Mouse (Mus musculus): ENCODE data around the gene Fam32a. TPM values are rescaled to one million over a fixed set of nuclear protein-coding genes. Genes with fewer than 3 reads are reported as not detected.

Fam32a gene
- 111 and 112 TPM in 2 replicates for polyA plus RNA-seq (2015; fragmentation: Nextera tagmentation; extraction: Ambion mirVana)

DNA sequence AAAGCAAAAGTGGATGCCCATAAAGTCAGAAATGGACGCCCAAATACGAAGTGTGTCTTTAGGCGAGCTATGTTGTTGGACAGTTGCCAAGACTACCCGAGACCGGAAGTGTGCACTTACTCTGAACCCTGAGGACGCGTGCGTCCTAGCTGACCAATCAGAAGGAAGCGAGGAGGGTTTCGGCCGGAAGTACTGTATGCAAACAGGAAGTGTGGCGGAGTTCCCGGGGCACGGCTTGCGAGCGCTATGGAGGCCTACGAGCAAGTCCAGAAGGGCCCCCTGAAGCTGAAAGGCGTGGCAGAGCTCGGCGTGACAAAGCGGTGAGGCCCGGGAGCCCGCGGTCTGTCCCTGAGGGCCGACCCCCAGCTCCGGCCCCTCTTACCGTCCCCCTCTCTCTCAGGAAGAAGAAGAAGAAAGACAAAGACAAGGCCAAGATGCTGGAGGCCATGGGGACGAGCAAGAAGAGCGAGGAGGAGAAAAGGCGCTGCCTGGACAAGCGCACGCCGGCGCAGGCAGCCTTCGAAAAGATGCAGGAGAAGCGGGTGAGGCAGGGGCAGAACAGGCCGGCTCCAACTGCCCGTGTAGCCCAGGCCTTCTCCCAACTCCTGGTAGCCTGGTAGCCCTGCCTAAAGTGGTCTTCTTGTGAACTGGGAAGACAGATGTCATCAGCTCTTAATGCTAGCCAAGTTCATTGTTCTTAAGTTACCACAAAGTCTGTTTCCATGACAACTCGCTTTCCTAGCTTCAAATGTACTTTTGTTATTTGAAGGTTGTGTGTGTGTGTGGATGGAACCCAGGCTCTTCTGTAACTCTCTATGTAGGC, at the start of gene Fam32a:
Gene Fam32a, plus strand, starts transcription at position 190 of the 823 bp plus-strand sequence.
- ATAC-seq: peak; percentile 98
- Histone ChIP-seq H3K27me3 (ENCODE audit: control insufficient read depth, insufficient read depth, low read depth, low read length) (peaks cover 12% of the 10 kb centered on the region), H3K4me1 (ENCODE audit: control insufficient read depth, insufficient read depth, low read length) (peaks cover 14% of the 10 kb centered on the region), H3K4me3 (ENCODE audit: low read depth, low read length) (peak within 1 kb of the TSS; percentile 57), H3K27ac (ENCODE audit: low read length) (peak within 1 kb of the TSS; percentile 73), H3K36me3 (ENCODE audit: control insufficient read depth, insufficient read depth, low read length) (peaks cover 10% of the 10 kb centered on the region), H3K4me2 (ENCODE audit: low read length) (peak within 1 kb of the TSS; percentile 90), H3K9me3 (replicated peaks; ENCODE audit: control insufficient read depth, low read length, poor library complexity, severe bottlenecking) (no peaks in the 10 kb centered on the region), H3K9ac (ENCODE audit: low read depth, low read length) (peak within 1 kb of the TSS; percentile 75)
- 16% methylated on average over 39 of the region's 39 CpGs for WGBS

DNA sequence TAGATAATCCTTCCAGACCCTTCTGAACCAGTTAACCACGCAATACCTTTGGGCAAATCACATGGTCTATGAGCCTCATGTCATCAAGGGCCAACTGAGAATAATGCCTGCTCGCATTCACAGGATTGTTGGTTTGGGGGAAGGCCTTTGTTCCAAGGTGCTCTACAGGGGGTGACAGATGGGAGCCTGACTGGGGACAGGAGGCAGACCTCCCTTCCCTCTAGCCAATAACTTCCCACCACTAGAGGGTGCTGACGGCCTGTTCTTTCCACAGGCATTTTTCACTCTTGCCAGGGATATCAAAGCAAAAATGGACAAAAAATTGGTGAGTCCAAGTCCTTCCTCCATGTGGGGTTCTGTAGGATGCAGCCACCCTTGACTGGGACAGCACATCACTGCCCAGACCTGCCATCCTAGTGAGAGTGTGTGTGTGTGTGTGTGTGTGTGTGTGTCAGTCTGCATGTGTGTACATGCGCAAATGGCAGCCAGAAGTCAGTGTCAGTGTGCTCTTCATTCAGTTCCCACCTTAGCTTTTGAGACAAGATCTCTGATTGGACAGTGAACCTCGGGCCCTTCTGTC, 42.1 kb upstream of the Fam32a start:
- H3K36me3 ChIP-seq (ENCODE audit: control insufficient read depth, insufficient read depth, low read length): peaks cover 55% of the 10 kb centered on the region
- no peak overlapping the region for H3K4me2 ChIP-seq (ENCODE audit: low read length)
- H3K27me3 ChIP-seq (ENCODE audit: control insufficient read depth, insufficient read depth, low read depth, low read length): no peaks in the 10 kb centered on the region
- WGBS: 62% methylated on average over 5 of the region's 5 CpGs
- H3K9ac ChIP-seq (ENCODE audit: low read depth, low read length): no peak overlapping the region
- H3K9me3 ChIP-seq (replicated peaks; ENCODE audit: control insufficient read depth, low read length, poor library complexity, severe bottlenecking): no peaks in the 10 kb centered on the region
- no peak overlapping the region for H3K4me3 ChIP-seq (ENCODE audit: low read depth, low read length)
- no peaks in the 10 kb centered on the region for H3K4me1 ChIP-seq (ENCODE audit: control insufficient read depth, insufficient read depth, low read length)
- ATAC-seq: 0 out of 2 replicates have a peak, but pooled peaks have one; percentile 21
- no peak overlapping the region for H3K27ac ChIP-seq (ENCODE audit: low read length)

- no peaks in the 10 kb centered on the region for H3K9me3 ChIP-seq (replicated peaks; ENCODE audit: control insufficient read depth, low read length, poor library complexity, severe bottlenecking)
- no peak overlapping the region for H3K4me3 ChIP-seq (ENCODE audit: low read depth, low read length)
- H3K27ac ChIP-seq (ENCODE audit: low read length): no peak overlapping the region
- no peak overlapping the region for H3K9ac ChIP-seq (ENCODE audit: low read depth, low read length)
- H3K4me2 ChIP-seq (ENCODE audit: low read length): no peak overlapping the region
- no peaks in the 10 kb centered on the region for H3K27me3 ChIP-seq (ENCODE audit: control insufficient read depth, insufficient read depth, low read depth, low read length)
- WGBS: 76% methylated on average over 2 of the region's 2 CpGs
- 0 out of 2 replicates have a peak, but pooled peaks have one; percentile 42 for ATAC-seq
- peaks cover 8% of the 10 kb centered on the region for H3K36me3 ChIP-seq (ENCODE audit: control insufficient read depth, insufficient read depth, low read length)
- no peaks in the 10 kb centered on the region for H3K4me1 ChIP-seq (ENCODE audit: control insufficient read depth, insufficient read depth, low read length)
These were observed 35.9 kb upstream of the Fam32a start for GRCm38 (mm10) chr8:72183554-72184202.

DNA sequence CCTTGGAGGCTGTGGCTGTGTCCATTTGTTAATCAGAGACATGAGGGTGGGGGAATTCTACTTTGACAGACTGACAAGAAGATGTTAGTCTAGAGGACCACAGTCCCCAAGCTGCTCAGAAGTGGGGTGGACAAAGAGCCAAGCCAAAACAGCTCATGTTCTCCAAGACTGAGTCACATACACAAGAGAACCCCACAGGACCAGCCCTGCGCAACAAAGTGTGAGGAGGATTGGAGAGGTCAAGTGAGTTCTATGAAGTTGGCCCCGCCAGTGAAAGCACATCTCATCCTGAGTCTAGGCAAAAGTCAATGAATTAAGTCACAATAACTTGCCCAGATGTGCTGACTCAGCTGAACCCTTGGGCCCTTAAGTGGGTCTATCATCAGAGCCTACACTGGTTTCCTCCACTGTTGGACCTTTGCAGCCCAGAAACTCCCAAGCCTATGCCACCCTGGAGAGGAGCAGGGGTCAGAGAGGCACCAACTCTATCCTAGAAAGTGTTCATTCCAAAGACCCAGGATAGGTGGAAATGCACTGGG, 31.7 kb upstream of the Fam32a start:
- H3K4me2 ChIP-seq (ENCODE audit: low read length): no peak overlapping the region
- 97% methylated on average over 2 of the region's 2 CpGs for WGBS
- no peak overlapping the region for H3K9ac ChIP-seq (ENCODE audit: low read depth, low read length)
- H3K36me3 ChIP-seq (ENCODE audit: control insufficient read depth, insufficient read depth, low read length): no peaks in the 10 kb centered on the region
- ATAC-seq: no peak
- H3K4me1 ChIP-seq (ENCODE audit: control insufficient read depth, insufficient read depth, low read length): no peaks in the 10 kb centered on the region
- H3K27me3 ChIP-seq (ENCODE audit: control insufficient read depth, insufficient read depth, low read depth, low read length): no peaks in the 10 kb centered on the region
- no peaks in the 10 kb centered on the region for H3K9me3 ChIP-seq (replicated peaks; ENCODE audit: control insufficient read depth, low read length, poor library complexity, severe bottlenecking)
- no peak overlapping the region for H3K27ac ChIP-seq (ENCODE audit: low read length)
- H3K4me3 ChIP-seq (ENCODE audit: low read depth, low read length): no peak overlapping the region

GRCm38 (mm10) chr8:72189417-72190214, 29.9 kb upstream of the Fam32a start, which contains the start of gene Hsh2d:
Hsh2d (plus strand) TSS chr8:72189638.
- no peaks in the 10 kb centered on the region for H3K36me3 ChIP-seq (ENCODE audit: control insufficient read depth, insufficient read depth, low read length)
- H3K27me3 ChIP-seq (ENCODE audit: control insufficient read depth, insufficient read depth, low read depth, low read length): no peaks in the 10 kb centered on the region
- no peaks in the 10 kb centered on the region for H3K4me1 ChIP-seq (ENCODE audit: control insufficient read depth, insufficient read depth, low read length)
- ATAC-seq: no peak
- no peak within 1 kb of the TSS for H3K9ac ChIP-seq (ENCODE audit: low read depth, low read length)
- H3K4me2 ChIP-seq (ENCODE audit: low read length): no peak within 1 kb of the TSS
- H3K4me3 ChIP-seq (ENCODE audit: low read depth, low read length): no peak within 1 kb of the TSS
- 72% methylated on average over 12 of the region's 12 CpGs for WGBS
- no peak within 1 kb of the TSS for H3K27ac ChIP-seq (ENCODE audit: low read length)
- H3K9me3 ChIP-seq (replicated peaks; ENCODE audit: control insufficient read depth, low read length, poor library complexity, severe bottlenecking): no peaks in the 10 kb centered on the region

- 84% methylated on average over 2 of the region's 2 CpGs for WGBS
- ATAC-seq: no peak
- H3K4me2 ChIP-seq (ENCODE audit: low read length): no peak overlapping the region
These were observed 29.4 kb upstream of the Fam32a start for GRCm38 (mm10) chr8:72190215-72190539.

DNA sequence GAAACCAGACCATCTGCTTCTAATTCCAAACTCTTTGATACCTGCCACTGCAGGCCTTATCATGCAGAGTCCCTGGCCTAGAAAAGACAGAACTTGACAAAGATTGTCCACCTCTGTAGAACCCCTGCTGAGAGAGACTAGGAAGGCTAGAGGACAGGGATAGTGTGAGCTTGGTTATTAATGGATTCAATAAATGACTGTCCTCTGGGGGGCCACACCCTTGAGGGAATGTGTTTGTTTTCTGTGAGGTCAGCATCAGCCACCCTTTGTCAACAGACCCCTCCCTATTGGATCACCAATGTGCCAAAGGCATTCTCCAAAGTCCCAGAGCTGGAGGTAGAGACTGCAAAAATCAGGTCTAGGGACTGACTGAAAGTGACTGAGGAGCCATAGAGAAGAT, 27.5 kb upstream of the Fam32a start:
- Histone ChIP-seq H3K4me3 (ENCODE audit: low read depth, low read length) (no peak overlapping the region), H3K9me3 (replicated peaks; ENCODE audit: control insufficient read depth, low read length, poor library complexity, severe bottlenecking) (no peaks in the 10 kb centered on the region), H3K4me2 (ENCODE audit: low read length) (no peak overlapping the region), H3K4me1 (ENCODE audit: control insufficient read depth, insufficient read depth, low read length) (no peaks in the 10 kb centered on the region), H3K9ac (ENCODE audit: low read depth, low read length) (no peak overlapping the region), H3K36me3 (ENCODE audit: control insufficient read depth, insufficient read depth, low read length) (no peaks in the 10 kb centered on the region), H3K27me3 (ENCODE audit: control insufficient read depth, insufficient read depth, low read depth, low read length) (no peaks in the 10 kb centered on the region), H3K27ac (ENCODE audit: low read length) (no peak overlapping the region)
- no peak for ATAC-seq

More at GRCm38 (mm10) chr8:72190215-72190539, 29.4 kb upstream of the Fam32a start:
- no peaks in the 10 kb centered on the region for H3K36me3 ChIP-seq (ENCODE audit: control insufficient read depth, insufficient read depth, low read length)
- H3K4me1 ChIP-seq (ENCODE audit: control insufficient read depth, insufficient read depth, low read length): no peaks in the 10 kb centered on the region
- H3K27ac ChIP-seq (ENCODE audit: low read length): no peak overlapping the region
- H3K9me3 ChIP-seq (replicated peaks; ENCODE audit: control insufficient read depth, low read length, poor library complexity, severe bottlenecking): no peaks in the 10 kb centered on the region
- H3K27me3 ChIP-seq (ENCODE audit: control insufficient read depth, insufficient read depth, low read depth, low read length): no peaks in the 10 kb centered on the region
- no peak overlapping the region for H3K9ac ChIP-seq (ENCODE audit: low read depth, low read length)
- H3K4me3 ChIP-seq (ENCODE audit: low read depth, low read length): no peak overlapping the region

DNA sequence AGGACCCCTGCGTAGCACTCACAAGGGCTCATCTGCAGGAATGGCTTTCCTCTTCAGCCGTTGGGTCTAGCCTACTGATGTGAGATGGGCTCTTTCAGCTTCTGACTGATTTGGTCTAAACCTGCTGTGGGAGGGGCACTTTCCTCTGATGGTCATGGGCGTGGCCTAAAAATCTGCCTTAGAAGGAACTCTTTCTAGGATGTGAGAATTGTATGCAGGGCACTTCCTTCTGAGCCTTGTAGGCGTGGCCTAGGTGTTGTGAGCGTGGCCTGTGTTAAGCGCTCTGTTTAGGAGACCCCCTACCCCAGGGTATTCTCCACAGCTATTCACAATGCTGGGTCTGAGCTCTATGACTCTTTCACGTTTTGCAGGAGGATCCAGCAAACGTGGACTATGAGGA, 21.5 kb upstream of the Fam32a start:
- H3K4me2 ChIP-seq (ENCODE audit: low read length): no peak overlapping the region
- no peak overlapping the region for H3K9ac ChIP-seq (ENCODE audit: low read depth, low read length)
- 57% methylated on average over 8 of the region's 8 CpGs for WGBS
- no peaks in the 10 kb centered on the region for H3K4me1 ChIP-seq (ENCODE audit: control insufficient read depth, insufficient read depth, low read length)
- no peaks in the 10 kb centered on the region for H3K36me3 ChIP-seq (ENCODE audit: control insufficient read depth, insufficient read depth, low read length)
- peaks cover 15% of the 10 kb centered on the region for H3K9me3 ChIP-seq (replicated peaks; ENCODE audit: control insufficient read depth, low read length, poor library complexity, severe bottlenecking)
- no peak overlapping the region for H3K27ac ChIP-seq (ENCODE audit: low read length)
- no peak for ATAC-seq
- no peak overlapping the region for H3K4me3 ChIP-seq (ENCODE audit: low read depth, low read length)
- no peaks in the 10 kb centered on the region for H3K27me3 ChIP-seq (ENCODE audit: control insufficient read depth, insufficient read depth, low read depth, low read length)
